23 mouse cellular contexts compared by ENCODE assay signal in the genomic region with DNA sequence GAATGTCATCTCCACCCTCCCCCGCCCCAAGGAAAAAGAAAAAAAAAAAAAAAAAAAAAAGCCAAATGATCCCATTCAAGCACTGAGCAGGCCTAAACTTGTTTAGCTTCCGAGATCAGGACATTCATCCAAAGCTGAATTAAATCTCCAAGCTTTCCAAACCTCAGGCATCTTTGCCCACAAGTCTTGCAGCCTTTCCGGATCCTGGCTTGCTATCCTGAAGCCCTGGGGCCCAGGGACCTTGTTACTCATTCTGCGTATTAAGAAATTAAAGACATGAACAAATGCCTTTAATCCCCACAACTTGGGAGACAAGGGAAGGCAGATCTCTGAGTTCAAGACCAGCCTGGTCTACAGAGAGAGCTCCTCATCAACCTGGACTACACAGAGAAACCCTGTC. TPM values are rescaled to one million over a fixed set of nuclear protein-coding genes. Genes with fewer than 3 reads are reported as not detected.
A peak's percentile ranks its signal among the peaks of the same experiment; 100 is the strongest.
DNase-seq lines count a peak whose midpoint lies in the region; ATAC-seq and TF ChIP-seq lines count a peak whose summit lies in the region.
"Had no signal": no experiment of that assay in that cellular context is flagged by ENCODE, and none has a peak within 500 bp of the region (broad histone marks: within the 10 kb centered on the region; RNA-seq: fewer than 3 reads in every experiment).

No protein-coding gene starts in this region.

- no peak for TF ChIP-seq CTCF in embryonic fibroblast, embryonic 13.5 days (IDR thresholded peaks at IDR 0.05; ENCODE audit: borderline replicate concordance, insufficient read depth, low read length)
- TF ChIP-seq CTCF in stomach, postnatal 0 days (IDR thresholded peaks at IDR 0.05; ENCODE audit: low read depth) = no peak

- no peak overlapping the region for H3K4me3 ChIP-seq in hindbrain, embryonic 13.5 days
- H3K4me3 ChIP-seq in hindbrain, embryonic 10.5 days = no peak overlapping the region
- no peak overlapping the region for H3K4me3 ChIP-seq in embryonic fibroblast, embryonic 13.5 days (ENCODE audit: insufficient read depth, low read length)
- no peak overlapping the region for H3K4me3 ChIP-seq in stomach, postnatal 0 days (ENCODE audit: low read depth, low read length)
- H3K4me3 ChIP-seq: erythroblast, embryonic 14.5 days; forebrain, embryonic 15.5 days; left cerebral cortex, adult 2 months; lung, embryonic 15.5 days; midbrain, embryonic 10.5 days; midbrain, embryonic 15.5 days; neural tube, embryonic 12.5 days had no signal

- H3K4me1 ChIP-seq in hindbrain, embryonic 13.5 days (replicated peaks) = peaks cover 93% of the 10 kb centered on the region
- H3K4me1 ChIP-seq in hindbrain, embryonic 10.5 days (replicated peaks) = peaks cover 63% of the 10 kb centered on the region
- peaks cover 12% of the 10 kb centered on the region for H3K4me1 ChIP-seq in embryonic fibroblast, embryonic 13.5 days (ENCODE audit: control insufficient read depth, insufficient read depth, low read length)
- H3K4me1 ChIP-seq in stomach, postnatal 0 days (replicated peaks; ENCODE audit: control insufficient read depth, insufficient read depth) = 0 out of 2 replicates have a peak, but pooled peaks cover 10% of the 10 kb centered on the region

- H3K36me3 ChIP-seq in hindbrain, embryonic 13.5 days = peaks cover 28% of the 10 kb centered on the region
- H3K36me3 ChIP-seq in hindbrain, embryonic 10.5 days = peaks cover 77% of the 10 kb centered on the region
- H3K36me3 ChIP-seq in stomach, postnatal 0 days (ENCODE audit: control insufficient read depth, insufficient read depth, low read length) = 0 out of 2 replicates have a peak, but pooled peaks cover 4% of the 10 kb centered on the region
- H3K36me3 ChIP-seq: midbrain, embryonic 15.5 days had no signal

- H3K27ac ChIP-seq in hindbrain, embryonic 13.5 days = 0 out of 2 replicates have a peak overlapping the region, but pooled peaks have one; percentile 19
- H3K27ac ChIP-seq in hindbrain, embryonic 10.5 days = no peak overlapping the region
- H3K27ac ChIP-seq in embryonic fibroblast, embryonic 13.5 days (ENCODE audit: insufficient read depth, low read length) = peak overlapping the region; percentile 96
- H3K27ac ChIP-seq in stomach, postnatal 0 days (replicated peaks) = 0 out of 2 replicates have a peak overlapping the region, but pooled peaks have one; percentile 35
- H3K27ac ChIP-seq: forebrain, embryonic 15.5 days; hindbrain, postnatal 0 days; left cerebral cortex, adult 2 months; liver, embryonic 14.5 days; lung, embryonic 15.5 days; midbrain, embryonic 10.5 days; midbrain, embryonic 15.5 days; neural tube, embryonic 12.5 days had no signal

- no peak for DNase-seq in hindbrain, embryonic 10.5 days (ENCODE audit: low spot score)
- peak; percentile 50 for DNase-seq in NIH3T3 (ENCODE audit: low read depth)
- no peak for DNase-seq in stomach, postnatal 0 days (ENCODE audit: low spot score)
- DNase-seq in kidney, adult 8-10 months = no peak
- DNase-seq: B cell, adult 2 months; cerebellum, adult 8-10 months; gastrocnemius, postnatal 25 days; heart, adult 11 months; heart, postnatal 10 days; thymus, postnatal 4 days had no signal

- no peak for ATAC-seq in hindbrain, embryonic 13.5 days (ENCODE audit: low FRiP score)
- ATAC-seq in stomach, postnatal 0 days (ENCODE audit: low FRiP score, low TSS enrichment) = no peak
- ATAC-seq: forebrain, embryonic 15.5 days; hindbrain, postnatal 0 days; intestine, embryonic 16.5 days; midbrain, embryonic 15.5 days had no signal

- H3K4me2 ChIP-seq in hindbrain, embryonic 13.5 days = no peak overlapping the region
- H3K4me2 ChIP-seq in stomach, postnatal 0 days (replicated peaks; ENCODE audit: low read depth) = no peak overlapping the region
- H3K4me2 ChIP-seq: forebrain, embryonic 15.5 days; heart, embryonic 11.5 days; lung, embryonic 15.5 days; midbrain, embryonic 15.5 days; neural tube, embryonic 12.5 days had no signal

- WGBS in hindbrain, embryonic 13.5 days = 88% methylated on average over 4 of the region's 4 CpGs
- WGBS in hindbrain, embryonic 10.5 days = 94% methylated on average over 4 of the region's 4 CpGs
- WGBS in stomach, postnatal 0 days = 73% methylated on average over 4 of the region's 4 CpGs

- no peak for TF ChIP-seq EP300 in stomach, postnatal 0 days (optimal IDR thresholded peaks at IDR 0.05)

- no peak overlapping the region for H3K9ac ChIP-seq in hindbrain, embryonic 13.5 days
- H3K9ac ChIP-seq in stomach, postnatal 0 days (ENCODE audit: low read length) = no peak overlapping the region
- H3K9ac ChIP-seq: forebrain, embryonic 15.5 days; liver, embryonic 14.5 days; lung, embryonic 15.5 days; midbrain, embryonic 15.5 days; neural tube, embryonic 12.5 days had no signal

- no peaks in the 10 kb centered on the region for H3K27me3 ChIP-seq in hindbrain, embryonic 13.5 days
- H3K27me3 ChIP-seq in hindbrain, embryonic 10.5 days (ENCODE audit: insufficient read depth, poor library complexity, severe bottlenecking) = no peaks in the 10 kb centered on the region
- H3K27me3 ChIP-seq in stomach, postnatal 0 days (ENCODE audit: control insufficient read depth, insufficient read depth, low read length) = no peaks in the 10 kb centered on the region
- H3K27me3 ChIP-seq: forebrain, embryonic 15.5 days; lung, embryonic 15.5 days; midbrain, embryonic 15.5 days; neural tube, embryonic 12.5 days had no signal

- no peak for TF ChIP-seq POLR2A in embryonic fibroblast, embryonic 13.5 days (IDR thresholded peaks at IDR 0.05; ENCODE audit: low read depth, low read length)

- no peaks in the 10 kb centered on the region for H3K9me3 ChIP-seq in hindbrain, embryonic 13.5 days
- H3K9me3 ChIP-seq in hindbrain, embryonic 10.5 days = no peaks in the 10 kb centered on the region
- no peaks in the 10 kb centered on the region for H3K9me3 ChIP-seq in stomach, postnatal 0 days (ENCODE audit: control insufficient read depth, low read length)
- H3K9me3 ChIP-seq: forebrain, embryonic 15.5 days; lung, embryonic 15.5 days; midbrain, embryonic 15.5 days; neural tube, embryonic 12.5 days had no signal

RNA-seq across cellular contexts. Expression of a gene that starts 20.5 kb away (rescaled TPM):
- 33.1 and 35.8 TPM in 2 replicates for polyA plus RNA-seq in hindbrain, embryonic 13.5 days (2015; fragmentation: Nextera tagmentation; extraction: Ambion mirVana)
- 25.2 and 39.3 TPM in 2 replicates for polyA plus RNA-seq in hindbrain, embryonic 10.5 days (2016; fragmentation: Nextera tagmentation; extraction: Ambion mirVana)
- 98.0 and 124 TPM in 2 replicates for polyA plus RNA-seq in embryonic fibroblast, embryonic 13.5 days (2011; ENCODE audit: insufficient read length, low read depth, missing spikeins)
- polyA plus RNA-seq in stomach, postnatal 0 days (2015; fragmentation: Nextera tagmentation; extraction: Ambion mirVana) = 12.0 and 12.5 TPM in 2 replicates
